Mouse (Mus musculus) limb, embryonic 11.5 days (tissue): Measurements from ENCODE around the gene Syncrip. TPM values are rescaled to one million over a fixed set of nuclear protein-coding genes. Genes with fewer than 3 reads are reported as not detected.
A peak's percentile ranks its signal among the peaks of the same experiment; 100 is the strongest.

ENCODE experiments used
- ATAC-seq: fragments of 200-750 bp; cut with Nextera tagmentation; 2 replicates; pipeline ENCODE4 v1.8.0; 2017; ENCODE audit warnings: low read depth; ENCODE audit not compliant: insufficient number of reproducible peaks, low FRiP score, low TSS enrichment
- DNase-seq: peaks from one replicate; pipeline ENCODE4 v3.0.0-alpha.2; 2015; ENCODE audit warnings: low spot score
- H3K27ac ChIP-seq: fragments of 300-500 bp; sonication (generic); replicated peaks from 2 replicates; pipeline ENCODE4 v1.5.1; 2014; ENCODE audit warnings: low read depth, mild to moderate bottlenecking, low read length
- H3K27me3 ChIP-seq: fragments of 300-500 bp; sonication (generic); 2 replicates; pipeline ENCODE4 v1.6.1; 2014; ENCODE audit warnings: mild to moderate bottlenecking, low read length, mixed read lengths; ENCODE audit not compliant: control insufficient read depth, insufficient read depth
- H3K36me3 ChIP-seq: fragments of 300-500 bp; sonication (generic); 2 replicates; pipeline ENCODE4 v1.6.1; 2014; ENCODE audit warnings: mild to moderate bottlenecking, low read length, moderate library complexity, mixed read lengths; ENCODE audit not compliant: control insufficient read depth, insufficient read depth
- H3K4me1 ChIP-seq: fragments of 300-500 bp; sonication (generic); 2 replicates; pipeline ENCODE4 v1.6.1; 2014; ENCODE audit warnings: low read length, mixed read lengths; ENCODE audit not compliant: control insufficient read depth, insufficient read depth
- H3K4me2 ChIP-seq: fragments of 300-500 bp; sonication (generic); 2 replicates; pipeline ENCODE4 v1.6.1; 2014; ENCODE audit warnings: low read depth, mild to moderate bottlenecking, moderate library complexity; ENCODE audit not compliant: severe bottlenecking
- H3K4me3 ChIP-seq: fragments of 300-500 bp; sonication (generic); 2 replicates; pipeline ENCODE4 v1.5.1; 2014; ENCODE audit warnings: low read depth, low read length
- H3K9ac ChIP-seq: fragments of 300-500 bp; sonication (generic); 2 replicates; pipeline ENCODE4 v1.6.1; 2014; ENCODE audit warnings: mild to moderate bottlenecking, low read length
- H3K9me3 ChIP-seq: fragments of 300-500 bp; sonication (generic); 2 replicates; pipeline ENCODE4 v1.6.1; 2016; ENCODE audit warnings: low read length; ENCODE audit not compliant: control insufficient read depth
- WGBS: fragments of 180-500 bp; shearing (Covaris S2); extraction: QIAGEN DNeasy Blood & Tissue Kit; methylation state at CpG from one replicate; pipeline ENCODE4 v1.1.7; 2014; 5-methylcytosine and 5-hydroxymethylcytosine counted together
- polyA plus RNA-seq: library from polyadenylated mRNA; unstranded; fragments of >200 nt; fragmentation: Nextera tagmentation; extraction: Ambion mirVana; gene quantifications from 2 replicates; pipeline ENCODE4 v1.2.1, GENCODE M21; 2014

Syncrip gene
- polyA plus RNA-seq, 1 experiment from 2014 or later: 138 TPM

DNA sequence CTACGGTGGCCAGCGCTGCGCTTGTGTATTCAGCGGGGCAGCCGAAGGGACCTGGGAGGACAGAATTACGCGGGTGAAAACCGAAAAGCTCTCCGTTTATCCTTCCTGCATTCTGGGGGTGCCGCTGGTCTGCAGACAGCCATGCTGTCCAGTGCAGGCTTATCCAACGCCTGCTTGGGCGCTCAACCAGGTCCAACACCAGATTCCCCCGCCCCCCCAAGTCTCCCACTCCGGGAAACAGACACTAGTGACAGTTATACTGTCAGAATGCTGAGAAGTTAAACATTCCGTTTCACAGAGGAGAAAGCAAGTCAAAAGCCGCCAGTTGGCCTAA, 40.9 kb upstream of the Syncrip start:
- Histone ChIP-seq H3K4me2 (peak overlapping the region; percentile 74), H3K27ac (peak overlapping the region; percentile 71), H3K4me3 (peak overlapping the region; percentile 82), H3K9me3 (no peaks in the 10 kb centered on the region), H3K36me3 (peaks cover 7% of the 10 kb centered on the region; the same call in 1 of the 2 replicates), H3K4me1 (peaks cover 6% of the 10 kb centered on the region; the same call in 1 of the 2 replicates), H3K9ac (peak overlapping the region; percentile 98), H3K27me3 (no peaks in the 10 kb centered on the region)
- DNase-seq (no peak), ATAC-seq (no peak; the same call in 1 of the 2 replicates)
- WGBS: 1% methylated on average over 16 of the region's 16 CpGs

- peak overlapping the region; percentile 74 for H3K4me2 ChIP-seq
- peak overlapping the region; percentile 86 for H3K27ac ChIP-seq
- H3K27me3 ChIP-seq: no peaks in the 10 kb centered on the region
- DNase-seq: peak; percentile 99
- WGBS: under 1% methylated on average over 69 of the region's 69 CpGs
- no peaks in the 10 kb centered on the region for H3K9me3 ChIP-seq
- H3K36me3 ChIP-seq: peaks cover 7% of the 10 kb centered on the region; the same call in 1 of the 2 replicates
- peak overlapping the region; percentile 82 for H3K4me3 ChIP-seq
- peak; percentile 83 for ATAC-seq
- peak overlapping the region; percentile 98 for H3K9ac ChIP-seq
- H3K4me1 ChIP-seq: peaks cover 6% of the 10 kb centered on the region; the same call in 1 of the 2 replicates
Observed at GRCm38 (mm10) chr9:88522569-88523334, 40.4 kb upstream of the Syncrip start.

DNA sequence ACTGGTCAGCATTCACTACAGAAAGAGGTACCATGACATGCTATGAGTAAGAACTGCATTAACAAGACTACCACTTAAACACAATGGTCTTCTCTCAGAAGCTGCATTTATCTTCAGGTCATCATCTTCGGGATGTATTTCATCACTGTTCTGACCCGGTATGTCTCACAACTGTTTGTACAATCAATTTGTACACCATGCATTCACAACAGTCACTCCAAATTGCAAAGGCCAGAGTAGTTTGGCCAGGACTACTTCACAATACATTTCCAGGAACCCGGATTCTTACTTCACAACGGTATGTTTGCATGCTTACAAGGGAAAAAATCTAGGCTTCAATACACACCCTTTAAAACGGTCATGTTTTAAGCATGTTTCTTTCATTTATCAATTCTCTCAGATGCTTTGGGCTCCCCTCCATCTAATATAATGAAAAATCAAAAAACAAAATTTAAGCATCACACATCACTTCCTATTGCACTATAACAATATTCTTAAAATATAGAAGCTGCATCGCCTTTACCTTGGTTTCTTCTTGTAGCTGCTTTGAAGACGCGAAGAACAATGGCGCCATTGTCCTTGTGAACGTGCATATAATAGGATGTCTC, 39.7 kb upstream of the Syncrip start:
- Histone ChIP-seq H3K36me3 (peaks cover 7% of the 10 kb centered on the region; the same call in 1 of the 2 replicates), H3K27ac (peak overlapping the region; percentile 86), H3K27me3 (no peaks in the 10 kb centered on the region), H3K4me1 (peaks cover 6% of the 10 kb centered on the region; the same call in 1 of the 2 replicates), H3K9ac (peak overlapping the region; percentile 98), H3K4me3 (peak overlapping the region; percentile 82), H3K9me3 (no peaks in the 10 kb centered on the region), H3K4me2 (peak overlapping the region; percentile 74)
- DNase-seq (no peak), ATAC-seq (no peak)
- WGBS: under 1% methylated on average over 10 of the region's 10 CpGs

DNA sequence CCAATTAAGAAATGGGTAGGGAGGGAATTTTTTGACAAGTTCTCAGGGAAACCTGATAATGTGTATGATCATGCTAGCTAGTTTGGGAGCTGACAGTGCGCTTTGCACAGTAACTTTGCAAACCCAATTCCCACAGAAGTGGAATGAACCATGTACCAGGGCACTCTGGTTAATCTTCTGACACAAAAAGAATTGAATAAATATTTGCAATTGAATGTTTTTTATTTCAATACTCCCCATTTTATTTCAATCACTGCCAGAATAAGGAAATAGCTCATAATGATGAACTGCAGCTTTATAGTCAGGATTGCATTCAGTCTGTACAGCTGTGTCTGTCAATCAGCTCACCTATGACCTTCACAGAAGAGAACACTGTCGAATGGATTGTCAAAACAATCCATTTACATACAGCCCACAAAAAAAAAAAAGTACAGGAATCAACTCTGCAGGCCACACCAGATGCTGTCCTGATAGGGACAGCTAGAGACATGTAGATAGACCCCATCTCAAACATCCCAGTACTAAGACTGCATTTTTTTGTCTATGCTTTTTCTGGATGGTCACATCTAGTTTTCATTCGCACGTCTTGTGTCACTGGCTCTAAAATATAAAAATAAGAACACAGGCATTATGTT, 38.6 kb upstream of the Syncrip start:
- DNase-seq: no peak
- Histone ChIP-seq H3K36me3 (peaks cover 7% of the 10 kb centered on the region; the same call in 1 of the 2 replicates), H3K27ac (no peak overlapping the region), H3K9ac (no peak overlapping the region; the same call in 1 of the 2 replicates), H3K4me3 (peak overlapping the region; percentile 82), H3K9me3 (no peaks in the 10 kb centered on the region), H3K4me2 (peak overlapping the region; percentile 74), H3K4me1 (peaks cover 6% of the 10 kb centered on the region; the same call in 1 of the 2 replicates), H3K27me3 (no peaks in the 10 kb centered on the region)
- ATAC-seq: no peak
- WGBS: 28% methylated on average over 4 of the region's 4 CpGs

- ATAC-seq (no peak), DNase-seq (no peak)
- Histone ChIP-seq H3K9ac (no peak overlapping the region), H3K27me3 (no peaks in the 10 kb centered on the region), H3K9me3 (no peaks in the 10 kb centered on the region), H3K4me1 (peaks cover 6% of the 10 kb centered on the region; the same call in 1 of the 2 replicates), H3K36me3 (peaks cover 7% of the 10 kb centered on the region; the same call in 1 of the 2 replicates), H3K27ac (no peak overlapping the region), H3K4me2 (peak overlapping the region; percentile 74; the same call in 1 of the 2 replicates), H3K4me3 (peak overlapping the region; percentile 82; the same call in 1 of the 2 replicates)
- WGBS: 14% methylated on average over 2 of the region's 2 CpGs
Observed at GRCm38 (mm10) chr9:88520122-88520848, 37.9 kb upstream of the Syncrip start.

GRCm38 (mm10) chr9:88519390-88520121, 37.2 kb upstream of the Syncrip start:
- Histone ChIP-seq H3K4me1 (peaks cover 6% of the 10 kb centered on the region; the same call in 1 of the 2 replicates), H3K9ac (no peak overlapping the region), H3K9me3 (no peaks in the 10 kb centered on the region), H3K27me3 (no peaks in the 10 kb centered on the region), H3K4me2 (no peak overlapping the region), H3K27ac (no peak overlapping the region), H3K4me3 (no peak overlapping the region), H3K36me3 (peaks cover 7% of the 10 kb centered on the region; the same call in 1 of the 2 replicates)
- ATAC-seq (no peak), DNase-seq (no peak)

GRCm38 (mm10) chr9:88516361-88516995, 34.1 kb upstream of the Syncrip start:
- peaks cover 3% of the 10 kb centered on the region; the same call in 1 of the 2 replicates for H3K4me1 ChIP-seq
- H3K9ac ChIP-seq: no peak overlapping the region
- 88% methylated on average over 3 of the region's 3 CpGs for WGBS
- H3K27ac ChIP-seq: no peak overlapping the region
- no peak for DNase-seq
- peaks cover 7% of the 10 kb centered on the region; the same call in 1 of the 2 replicates for H3K36me3 ChIP-seq
- no peak overlapping the region for H3K4me3 ChIP-seq
- H3K27me3 ChIP-seq: no peaks in the 10 kb centered on the region
- no peak for ATAC-seq
- H3K9me3 ChIP-seq: no peaks in the 10 kb centered on the region
- H3K4me2 ChIP-seq: no peak overlapping the region
